Mouse (Mus musculus) fibroblast of lung, adult 2 months (primary cell): ENCODE results near the gene Gpalpp1.

Source experiments
- DNase-seq: peaks from one replicate; pipeline ENCODE4 v3.0.0-alpha.2; 2011; ENCODE audit warnings: low read depth

Gene Gpalpp1

DNA sequence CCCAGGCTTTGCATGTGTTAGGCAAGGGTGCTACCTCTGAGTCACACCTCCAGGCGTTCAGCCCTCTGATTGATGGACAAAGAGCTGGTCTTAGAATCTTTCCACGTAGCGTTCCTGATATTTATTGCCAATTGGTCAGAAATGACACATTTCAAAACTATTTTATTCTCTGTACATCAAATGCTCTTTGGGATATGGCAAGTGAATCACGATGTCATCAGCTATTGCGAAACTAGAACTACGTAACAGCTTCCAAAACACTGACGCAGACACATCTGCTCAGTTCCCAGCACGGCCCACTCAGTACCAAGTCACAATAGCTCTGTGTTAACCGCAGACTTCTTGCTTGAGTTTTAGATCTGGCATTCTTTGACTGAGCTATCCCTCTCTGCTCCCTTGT, 11.0 kb downstream of the Gpalpp1 start:
- peak; percentile 70 for DNase-seq

- no peak for DNase-seq
Observed at GRCm38 (mm10) chr14:76097815-76098214, 12.7 kb downstream of the Gpalpp1 start.

GRCm38 (mm10) chr14:76097244-76097643, 13.3 kb downstream of the Gpalpp1 start:
- no peak for DNase-seq

DNA sequence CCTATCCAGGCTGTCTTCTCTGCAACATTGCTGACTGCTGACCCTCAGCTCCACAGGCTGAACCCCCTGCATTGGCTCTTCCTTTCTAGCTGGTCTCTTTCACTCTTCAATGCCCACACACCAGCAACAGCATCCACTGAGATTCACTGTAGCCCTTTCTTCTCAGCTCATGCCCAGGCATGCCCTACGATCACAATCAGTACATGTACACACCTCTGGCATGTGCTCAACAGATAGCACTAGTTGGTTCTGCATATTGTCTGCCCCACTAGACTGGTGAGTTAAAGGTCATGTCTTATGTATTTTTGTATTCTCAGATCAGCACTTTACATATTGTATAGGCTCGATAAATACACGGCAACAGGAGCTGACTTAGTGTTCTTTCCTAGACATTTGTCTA, 26.4 kb downstream of the Gpalpp1 start:
- DNase-seq: no peak

GRCm38 (mm10) chr14:76082086-76082636, 28.4 kb downstream of the Gpalpp1 start:
- no peak for DNase-seq

GRCm38 (mm10) chr14:76081451-76081850, 29.1 kb downstream of the Gpalpp1 start:
- no peak for DNase-seq

- DNase-seq: no peak
Observed at GRCm38 (mm10) chr14:76077088-76077491, 33.5 kb downstream of the Gpalpp1 start.

- no peak for DNase-seq
Observed at GRCm38 (mm10) chr14:76076602-76077001, 34.0 kb downstream of the Gpalpp1 start.

- DNase-seq: no peak
Observed at GRCm38 (mm10) chr14:76075721-76076120, 34.8 kb downstream of the Gpalpp1 start.

- DNase-seq: no peak
Observed at GRCm38 (mm10) chr14:76074206-76074605, 36.4 kb downstream of the Gpalpp1 start.

DNA sequence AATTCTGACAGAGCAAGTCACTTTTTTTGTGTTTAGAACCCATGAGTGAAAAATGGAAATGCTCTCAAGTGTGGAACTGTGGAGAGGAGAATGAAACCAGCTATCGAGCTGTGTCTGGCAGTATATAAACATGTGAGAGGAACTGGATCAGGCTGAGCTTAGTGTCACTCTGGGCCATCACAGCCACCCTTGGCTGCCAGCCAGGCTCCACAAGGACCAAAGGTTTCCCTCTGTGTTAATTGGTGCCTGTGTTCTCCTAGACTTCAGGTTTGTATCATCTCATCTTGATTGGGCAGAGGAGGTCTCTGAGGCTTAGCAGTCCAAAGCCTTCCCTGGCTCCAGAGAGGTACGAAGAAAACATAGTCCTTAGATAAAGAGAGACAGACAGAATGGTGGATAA, 37.9 kb downstream of the Gpalpp1 start:
- DNase-seq: no peak

GRCm38 (mm10) chr14:76069296-76069695, 41.3 kb downstream of the Gpalpp1 start:
- DNase-seq: peak; percentile 45

GRCm38 (mm10) chr14:76068296-76068695, 42.3 kb downstream of the Gpalpp1 start:
- no peak for DNase-seq

DNA sequence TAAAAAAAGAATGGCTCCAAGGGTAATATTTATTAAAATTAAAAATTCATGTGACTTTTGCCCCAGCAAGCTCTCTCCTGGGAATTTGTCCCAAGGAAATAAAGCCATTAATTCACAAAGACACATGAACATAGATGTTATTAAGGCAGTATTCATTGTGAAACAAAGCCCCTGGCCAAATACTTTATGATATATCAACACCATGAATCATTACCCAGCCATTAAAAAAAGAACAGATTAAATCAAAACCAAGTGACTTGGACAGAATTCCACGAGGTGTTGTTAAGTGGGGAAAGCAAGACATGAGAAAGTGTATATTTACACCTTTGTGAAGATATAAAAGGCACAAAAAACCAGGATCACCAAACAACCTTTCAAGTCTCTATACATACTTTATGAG, 43.3 kb downstream of the Gpalpp1 start:
- DNase-seq: no peak

GRCm38 (mm10) chr14:76059441-76059840, 51.1 kb downstream of the Gpalpp1 start:
- peak; percentile 94 for DNase-seq

GRCm38 (mm10) chr14:76053726-76054125, 56.8 kb downstream of the Gpalpp1 start:
- DNase-seq: no peak

DNA sequence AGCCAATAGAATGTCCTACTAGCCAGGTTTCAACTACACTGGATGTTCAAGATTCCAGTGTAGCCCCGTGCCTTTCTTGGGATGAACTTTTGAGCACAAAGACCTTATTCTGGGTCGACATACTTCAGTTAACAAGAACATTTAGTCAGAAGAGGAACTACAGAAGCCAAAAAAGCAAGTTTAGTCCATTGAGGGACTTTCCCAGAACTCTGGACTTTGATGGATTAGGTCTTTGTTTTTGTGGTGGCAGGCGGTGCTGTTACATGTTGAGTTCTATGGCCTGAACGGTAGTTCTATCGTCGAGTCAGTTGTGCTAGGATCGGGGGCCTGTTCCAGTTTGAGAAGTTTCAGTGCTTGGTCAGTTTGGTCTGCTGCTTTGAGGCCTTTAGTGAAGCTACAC, 58.6 kb downstream of the Gpalpp1 start:
- peak; percentile 53 for DNase-seq

- DNase-seq: no peak
Observed at GRCm38 (mm10) chr14:76045767-76046166, 64.8 kb downstream of the Gpalpp1 start.

DNA sequence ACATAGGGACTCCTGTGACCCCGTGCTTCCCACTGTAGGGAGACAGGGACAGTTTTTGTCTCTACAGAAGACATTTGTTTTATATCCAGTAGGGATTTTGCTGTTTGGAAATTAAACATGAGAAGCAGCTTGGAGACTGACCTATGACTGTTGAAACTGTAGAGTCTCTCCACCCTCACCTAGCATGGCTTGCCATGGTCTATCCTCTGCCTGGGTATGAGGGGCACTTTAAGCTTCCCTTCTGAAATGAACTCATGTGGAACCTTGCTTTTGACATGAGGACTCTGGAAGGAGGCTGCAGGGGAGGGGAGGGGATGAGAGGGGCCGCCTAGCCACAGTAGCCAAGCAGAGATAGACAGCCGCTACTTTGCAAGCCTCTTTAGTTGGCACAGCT, 66.4 kb downstream of the Gpalpp1 start:
- DNase-seq: no peak

DNA sequence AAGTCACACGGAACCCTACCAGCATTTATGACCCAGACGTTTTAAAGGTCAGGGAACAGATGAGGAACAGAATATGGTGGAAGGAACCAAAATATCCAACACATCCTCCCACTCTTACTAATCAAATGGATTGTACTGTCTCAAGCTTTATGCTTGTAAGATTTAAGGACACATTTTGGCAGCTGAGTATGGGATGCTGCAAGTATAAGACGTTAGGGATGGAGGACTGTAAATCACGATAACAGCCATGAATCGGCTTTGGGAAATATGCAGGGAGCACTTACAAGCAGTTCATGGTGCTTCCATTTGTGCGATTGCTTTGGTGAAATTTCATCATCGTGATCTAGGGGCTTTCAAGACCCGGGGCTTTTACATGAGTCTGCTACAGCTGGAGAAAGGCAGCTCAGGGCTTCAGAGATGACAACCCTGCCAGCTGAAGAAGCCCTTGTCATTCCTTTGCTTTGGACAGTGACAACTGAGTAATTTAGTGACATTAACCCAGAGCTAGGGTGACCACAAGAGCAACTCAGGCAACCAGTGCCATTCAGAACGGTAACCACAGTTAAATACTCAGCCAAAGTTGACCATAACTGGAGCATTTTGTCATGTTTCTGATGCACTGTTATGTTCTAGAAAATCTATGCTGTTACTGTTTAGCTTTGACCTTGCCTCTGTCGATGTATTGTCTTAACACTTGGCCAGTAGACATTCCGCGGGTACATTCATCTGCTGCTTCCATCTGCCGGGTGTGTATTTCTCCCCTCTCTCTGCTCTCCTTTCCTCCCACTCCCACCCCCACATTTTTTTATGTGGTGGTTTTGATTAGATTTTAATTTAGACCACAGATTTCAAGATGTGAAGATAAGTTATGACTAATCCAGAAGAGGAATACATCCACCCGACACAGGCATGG, 67.1 kb downstream of the Gpalpp1 start:
- no peak for DNase-seq
